Mouse (Mus musculus) retina, adult 2 months (tissue): ENCODE measurements around the gene Aifm1.

Experiments
- DNase-seq: peaks from one replicate; pipeline ENCODE4 v3.0.0-alpha.2; 2012; ENCODE audit warnings: low read depth, low spot score

Gene Aifm1

DNA sequence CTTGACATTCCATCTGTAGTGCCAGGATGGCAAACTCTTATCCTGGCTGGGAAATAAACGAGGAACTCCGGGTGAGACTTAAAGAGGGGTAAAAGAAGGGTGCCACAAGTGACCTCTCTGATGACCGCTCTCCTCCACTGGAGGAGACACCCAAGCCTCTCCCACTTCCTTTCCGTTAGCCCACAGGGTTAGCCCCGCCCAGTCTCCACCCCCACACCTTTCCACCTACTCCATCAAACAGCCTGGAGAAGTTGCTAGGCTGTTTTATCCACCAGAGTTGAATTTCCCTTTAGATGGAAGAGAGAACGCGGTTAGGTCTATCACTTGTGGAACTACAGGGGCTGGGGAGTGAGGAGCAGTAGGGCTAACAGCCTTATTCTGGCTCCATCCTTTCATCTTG, 88.1 kb downstream of the Aifm1 start:
- DNase-seq, result no peak
